Mouse (Mus musculus) cerebellum, adult 11 months (tissue): ENCODE data around the gene Tgfb1.

Source experiments
- DNase-seq: peaks from one replicate; pipeline ENCODE4 v3.0.0; 2022

Tgfb1 gene

GRCm38 (mm10) chr7:25686680-25687531, at the start of gene Tgfb1:
Gene Tgfb1 (plus strand): TSS chr7:25687002.
- DNase-seq: no peak

GRCm38 (mm10) chr7:25637099-25637498, 49.7 kb upstream of the Tgfb1 start:
- DNase-seq: no peak

DNA sequence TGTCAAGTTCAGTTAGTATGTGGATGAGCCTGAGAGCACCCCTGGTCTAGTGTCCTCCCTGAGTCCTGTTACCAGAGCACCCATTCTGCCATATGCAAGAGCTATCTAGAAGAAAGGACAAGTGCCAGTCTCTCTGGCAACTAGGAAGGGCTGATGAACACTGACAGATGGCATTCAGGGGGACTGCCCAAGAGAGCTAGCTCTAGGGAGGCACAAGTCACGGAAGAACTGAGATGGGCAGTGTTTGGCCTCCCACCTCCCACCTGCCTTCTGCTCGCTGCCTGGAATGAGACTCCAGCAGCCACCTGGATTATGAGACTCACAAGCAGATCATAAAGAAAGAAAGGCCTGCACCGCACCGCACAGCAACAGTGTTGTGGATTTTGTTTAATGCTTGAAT, 47.0 kb upstream of the Tgfb1 start:
- DNase-seq: peak; percentile 45

DNA sequence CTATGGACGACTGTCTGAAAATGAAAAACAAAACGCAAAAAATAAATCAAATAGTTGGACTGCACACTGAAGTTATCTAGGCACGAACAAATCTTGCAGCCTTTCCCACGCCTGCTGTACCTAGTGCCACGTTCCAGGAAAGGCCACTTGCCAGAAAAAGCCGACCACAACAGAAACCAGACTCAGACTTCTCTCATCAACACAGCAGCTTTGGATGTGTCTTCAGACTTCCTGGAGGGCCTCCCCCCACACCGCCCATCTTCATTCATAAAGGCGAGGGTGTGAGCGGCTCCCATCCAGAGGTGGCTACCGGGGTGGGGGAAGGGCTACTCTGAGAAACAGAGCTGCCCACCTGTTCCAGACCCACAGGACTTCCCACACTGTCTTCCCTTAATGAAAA, 42.7 kb upstream of the Tgfb1 start:
- no peak for DNase-seq

GRCm38 (mm10) chr7:25644631-25645030, 42.2 kb upstream of the Tgfb1 start:
- DNase-seq: no peak

- no peak for DNase-seq
Measured at GRCm38 (mm10) chr7:25645074-25645473, 41.7 kb upstream of the Tgfb1 start.

GRCm38 (mm10) chr7:25647574-25648123, 39.2 kb upstream of the Tgfb1 start:
- DNase-seq: no peak

DNA sequence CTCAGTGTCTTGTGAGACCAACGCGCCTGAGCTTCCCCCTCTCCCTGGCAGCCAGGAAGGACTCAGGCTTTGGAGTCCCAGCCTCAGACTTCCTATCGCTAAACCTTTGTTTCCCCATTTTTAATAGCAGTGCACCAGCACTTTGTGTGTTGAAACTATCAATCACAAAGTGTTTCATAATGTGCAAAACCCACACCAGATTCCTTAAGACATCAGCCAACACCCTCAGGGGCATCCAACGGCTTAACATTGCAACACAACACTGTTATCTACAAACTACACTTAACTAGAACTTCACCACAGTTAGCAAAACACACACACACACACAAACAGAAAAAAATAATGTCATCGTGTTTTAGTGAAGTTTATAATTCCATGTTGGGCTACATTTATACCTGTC, 37.0 kb upstream of the Tgfb1 start:
- DNase-seq: no peak

GRCm38 (mm10) chr7:25651281-25651680, 35.5 kb upstream of the Tgfb1 start:
- DNase-seq: no peak

DNA sequence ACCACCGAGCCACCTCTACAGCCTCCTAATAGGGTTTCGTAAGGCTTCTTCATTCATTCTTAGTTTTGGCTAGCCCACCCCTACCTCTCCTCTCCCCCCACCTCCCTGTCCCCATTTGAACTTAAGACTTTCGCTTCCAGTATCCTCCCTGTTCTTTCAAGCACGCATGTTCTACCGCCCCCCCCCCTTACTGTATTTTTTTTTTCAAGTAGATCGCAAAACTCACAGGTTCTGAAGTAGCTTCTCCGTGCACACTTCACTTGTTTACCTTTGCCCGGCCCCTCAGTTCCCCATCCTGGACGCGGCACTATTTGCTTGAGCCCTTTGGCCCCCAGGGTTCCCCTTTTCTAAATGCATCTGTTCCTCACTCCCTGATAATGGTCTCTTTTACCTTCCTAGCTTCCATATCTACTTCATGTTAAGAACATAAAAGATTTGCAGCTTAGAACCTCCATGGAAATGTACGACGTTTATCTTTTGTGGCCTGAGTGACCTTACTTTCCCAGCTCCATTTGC, 34.5 kb upstream of the Tgfb1 start:
- no peak for DNase-seq

DNA sequence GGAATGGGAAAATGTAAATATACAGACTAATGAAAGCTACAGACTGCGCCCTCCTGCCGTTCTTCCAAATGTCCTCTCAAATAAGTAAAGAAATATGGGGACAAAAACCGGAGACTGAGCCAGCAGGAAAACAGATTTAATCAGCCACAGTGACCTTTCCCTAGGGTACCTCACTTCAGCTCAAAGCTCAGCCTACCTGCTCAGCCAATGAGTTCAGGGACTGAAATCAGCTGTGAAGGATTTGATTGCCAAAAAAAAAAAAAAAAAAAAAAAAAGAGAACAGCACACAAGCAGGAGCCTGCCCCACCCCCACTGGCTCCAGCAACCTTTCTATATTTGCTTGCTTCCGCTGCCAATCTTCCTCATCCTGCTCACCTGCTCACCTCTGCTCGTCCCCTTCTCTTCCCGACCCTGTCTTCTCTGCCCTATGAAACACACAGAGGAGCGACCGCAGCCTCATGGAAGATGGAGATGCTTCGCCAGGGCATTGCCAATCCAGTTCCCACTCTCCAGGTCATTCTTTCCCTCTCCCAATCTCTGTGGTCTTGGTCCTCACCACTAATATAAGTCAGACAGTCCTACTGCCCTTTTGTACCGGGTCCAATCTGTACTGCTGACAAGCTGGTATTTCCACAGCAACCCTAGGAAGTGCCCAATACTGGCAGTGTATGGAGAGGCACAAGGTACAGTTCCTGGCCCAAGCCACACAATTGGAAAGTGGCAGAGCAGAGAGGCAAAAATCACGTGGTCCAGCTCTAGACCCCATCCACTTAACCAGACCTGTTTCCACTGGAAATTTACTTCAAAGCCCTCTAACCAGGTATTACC, 31.0 kb upstream of the Tgfb1 start:
- peak; percentile 52 for DNase-seq

DNA sequence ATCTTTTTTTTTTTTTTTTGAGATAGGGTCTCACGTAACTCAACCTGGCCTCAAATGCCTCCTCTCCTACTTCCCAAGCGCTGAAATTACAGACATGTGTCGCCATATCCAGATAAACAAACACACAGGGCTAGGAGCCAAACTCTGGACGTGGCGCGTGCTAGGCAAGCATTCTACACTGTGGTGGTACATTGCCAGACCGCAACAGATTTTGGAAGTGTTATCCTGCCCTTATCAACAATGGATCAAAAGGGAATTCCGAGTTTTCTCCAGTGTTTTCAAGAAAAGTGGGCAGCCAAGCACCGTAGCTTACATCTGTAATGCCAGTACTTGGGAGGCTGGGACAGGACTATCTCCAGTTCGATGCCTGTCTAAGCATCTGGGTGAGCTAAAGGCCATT, 29.0 kb upstream of the Tgfb1 start:
- no peak for DNase-seq

DNA sequence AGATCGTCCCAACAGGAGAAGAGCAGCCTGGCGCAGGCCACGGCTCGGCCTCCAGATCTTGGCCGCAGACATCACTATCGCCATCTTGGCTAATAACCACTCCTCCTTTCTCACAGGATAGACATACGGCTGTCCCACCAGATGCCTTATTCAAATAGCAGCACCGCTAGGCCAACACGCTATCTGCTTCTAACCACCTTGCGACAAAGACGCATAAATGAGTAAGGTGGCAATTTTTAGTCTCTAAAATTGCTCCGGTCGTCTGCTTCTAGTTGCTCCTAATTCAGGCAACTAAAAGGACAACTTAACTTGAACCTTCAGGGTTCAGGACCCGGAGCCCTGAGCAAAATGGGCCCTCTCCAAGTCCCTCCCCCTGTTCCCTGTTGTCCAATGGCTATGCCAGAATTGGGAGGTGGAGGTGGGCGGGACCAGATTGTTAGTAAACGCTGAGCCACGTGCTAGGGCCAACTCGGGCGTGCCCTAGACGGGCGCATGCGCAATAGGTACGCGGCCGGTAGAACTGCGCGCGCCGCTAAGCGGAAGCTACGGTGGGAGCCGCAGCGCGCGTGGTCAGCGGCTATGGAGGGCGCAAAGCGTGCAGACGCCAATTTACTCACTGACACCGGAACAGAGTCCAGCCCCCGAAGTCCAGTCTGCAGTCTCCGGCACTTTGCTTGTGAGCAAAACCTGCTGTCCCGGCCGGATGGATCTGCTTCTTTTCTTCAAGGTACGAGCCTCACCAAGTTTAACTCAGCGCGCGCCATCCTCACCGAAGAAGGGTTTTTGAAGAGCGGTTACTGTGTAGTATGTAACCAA, 27.9 kb upstream of the Tgfb1 start, which contains the start of the genes Bckdha and Exosc5:
Gene Bckdha (minus strand): TSS at position 325 of the 816 bp plus-strand sequence.
Gene Exosc5 (plus strand): TSS at position 508 of the 816 bp plus-strand sequence.
- DNase-seq: peak; percentile 99

DNA sequence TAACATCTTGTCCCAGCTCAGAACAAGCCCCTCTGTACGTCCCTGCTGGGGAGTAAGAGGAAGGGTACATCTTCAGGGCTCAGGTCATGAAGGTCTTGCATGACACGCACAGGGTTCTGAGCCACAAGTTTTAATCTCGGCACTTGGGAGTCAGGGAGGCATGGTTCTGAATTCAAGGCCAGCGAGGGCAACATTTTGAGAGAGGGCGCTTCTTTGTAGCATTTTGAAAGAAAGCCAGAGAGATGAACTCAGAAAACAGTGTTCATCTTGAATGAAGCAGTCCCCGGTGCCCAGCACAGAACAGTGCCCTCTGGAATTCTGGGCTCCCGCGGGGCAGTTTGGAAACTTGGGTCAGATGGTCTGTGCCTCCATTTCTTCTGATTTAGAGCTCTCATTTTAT, 20.4 kb upstream of the Tgfb1 start:
- no peak for DNase-seq

DNA sequence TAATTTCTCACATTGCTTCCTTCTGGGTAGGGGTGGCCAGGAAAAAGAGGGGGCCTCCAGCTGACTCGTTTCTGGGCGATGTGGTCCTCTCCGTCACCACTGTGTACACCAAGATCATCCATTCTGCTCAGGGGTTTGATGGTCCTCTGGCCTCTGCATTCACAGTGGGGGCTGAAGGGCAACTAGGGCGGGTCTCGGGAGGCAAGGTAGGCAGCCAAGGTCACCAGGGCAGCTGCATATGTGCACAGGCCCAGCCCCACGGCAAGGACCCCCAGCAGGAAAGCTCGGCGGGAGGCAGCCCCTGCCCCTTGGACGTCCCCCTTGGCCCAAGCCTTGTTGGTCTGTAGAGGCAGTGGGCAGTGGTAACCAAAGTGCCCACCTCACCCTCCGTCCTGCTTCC, 17.6 kb upstream of the Tgfb1 start:
- DNase-seq: no peak

DNA sequence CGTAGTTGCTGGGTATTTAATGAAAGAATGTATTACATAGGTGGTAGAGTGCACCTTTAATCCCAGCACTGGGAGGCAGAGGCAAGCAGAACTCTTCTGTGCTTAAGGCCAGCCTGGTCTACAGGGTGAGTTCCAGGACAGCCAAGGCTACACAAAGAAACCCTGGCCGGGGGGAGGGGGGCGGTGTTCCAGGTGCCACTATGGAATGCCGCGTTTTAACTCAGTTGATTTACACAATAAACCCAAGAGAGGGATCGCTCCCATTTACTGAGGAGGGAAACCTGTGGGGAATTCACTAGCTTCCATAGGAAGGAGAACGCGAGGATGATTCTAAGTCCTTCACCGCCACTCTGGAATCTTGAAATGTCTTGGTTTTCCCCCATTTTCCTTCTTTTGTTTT, 17.2 kb upstream of the Tgfb1 start:
- no peak for DNase-seq

DNA sequence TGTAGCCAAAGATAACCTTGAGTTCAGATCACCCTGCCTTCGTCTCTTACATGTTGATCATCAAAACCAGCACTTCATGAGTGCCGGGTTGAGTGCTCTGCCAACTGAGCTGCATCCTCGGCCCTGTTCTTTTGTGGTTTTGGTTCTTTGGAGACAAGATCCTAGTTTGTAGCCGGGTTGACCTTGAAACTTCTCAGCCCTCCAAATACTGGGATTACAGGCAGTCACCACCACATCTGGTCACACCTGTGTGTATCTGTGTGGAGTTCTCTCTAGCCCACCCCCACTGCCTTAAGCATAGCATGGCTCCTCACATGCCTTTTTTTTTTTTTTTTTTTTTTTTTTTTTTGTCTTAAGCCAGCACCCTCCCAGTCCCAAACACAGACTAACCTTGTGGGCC, 16.7 kb upstream of the Tgfb1 start:
- DNase-seq: no peak

GRCm38 (mm10) chr7:25671686-25672085, 15.1 kb upstream of the Tgfb1 start:
- DNase-seq: no peak

GRCm38 (mm10) chr7:25672442-25672841, 14.4 kb upstream of the Tgfb1 start:
- no peak for DNase-seq

DNA sequence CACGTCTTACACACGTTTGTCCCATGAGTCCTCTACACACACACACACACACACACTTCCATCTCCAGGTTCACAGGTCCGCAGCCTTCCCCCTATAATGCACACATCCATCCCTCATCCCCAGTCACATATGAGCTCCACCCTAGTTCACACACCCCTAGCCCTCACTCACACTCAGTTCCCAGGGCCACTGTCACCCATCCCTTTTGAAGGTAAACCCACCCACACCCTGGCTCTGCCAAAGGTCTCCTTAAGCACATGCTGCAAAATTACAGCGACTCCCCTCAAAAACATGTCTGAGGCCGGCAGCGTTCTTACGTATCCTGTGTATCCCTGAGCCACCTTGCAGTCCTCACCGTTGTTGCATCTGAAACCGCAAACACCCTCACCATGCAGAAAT, 12.5 kb upstream of the Tgfb1 start:
- DNase-seq: no peak

- no peak for DNase-seq
Measured at GRCm38 (mm10) chr7:25674719-25675300, 12.0 kb upstream of the Tgfb1 start, which contains the start of gene Tmem91. Gene Tmem91 (minus strand): TSS chr7:25675166.

GRCm38 (mm10) chr7:25675405-25675804, 11.4 kb upstream of the Tgfb1 start:
- no peak for DNase-seq
